Mouse (Mus musculus) hindbrain, embryonic 16.5 days (tissue): Measurements from ENCODE around the gene Scp2. TPM values are rescaled to one million over a fixed set of nuclear protein-coding genes. Genes with fewer than 3 reads are reported as not detected.

ENCODE experiments used
- ATAC-seq: fragments of 200-750 bp; cut with Nextera tagmentation; 2 replicates; pipeline ENCODE4 v1.8.0; 2017; ENCODE audit warnings: moderate TSS enrichment, moderate library complexity
- H3K27ac ChIP-seq: fragments of 300-500 bp; sonication (generic); 2 replicates; pipeline ENCODE4 v1.5.1; 2014; ENCODE audit warnings: low read depth, mild to moderate bottlenecking, control low read depth, low read length, moderate library complexity
- H3K27me3 ChIP-seq: fragments of 300-500 bp; sonication (generic); replicated peaks from 2 replicates; pipeline ENCODE4 v1.6.1; 2014; ENCODE audit warnings: low read length; ENCODE audit not compliant: control insufficient read depth, insufficient read depth
- H3K36me3 ChIP-seq: fragments of 300-500 bp; sonication (generic); 2 replicates; pipeline ENCODE4 v1.6.1; 2014; ENCODE audit warnings: mild to moderate bottlenecking, low read length, moderate library complexity, mixed read lengths; ENCODE audit not compliant: control insufficient read depth, insufficient read depth
- H3K4me1 ChIP-seq: fragments of 300-500 bp; sonication (generic); 2 replicates; pipeline ENCODE4 v1.6.1; 2014; ENCODE audit warnings: low read depth, low read length; ENCODE audit not compliant: control insufficient read depth, insufficient read depth
- H3K4me2 ChIP-seq: fragments of 300-500 bp; sonication (generic); 2 replicates; pipeline ENCODE4 v1.6.1; 2014; ENCODE audit warnings: mild to moderate bottlenecking, low read length, control low read depth, moderate library complexity
- H3K4me3 ChIP-seq: fragments of 300-500 bp; sonication (generic); 2 replicates; pipeline ENCODE4 v1.5.1; 2014; ENCODE audit warnings: mild to moderate bottlenecking, low read length, control low read depth, moderate library complexity
- H3K9ac ChIP-seq: fragments of 300-500 bp; sonication (generic); 2 replicates; pipeline ENCODE4 v1.6.1; 2014; ENCODE audit warnings: low read depth, mild to moderate bottlenecking, control low read depth, low read length, moderate library complexity
- H3K9me3 ChIP-seq: fragments of 300-500 bp; sonication (generic); 2 replicates; pipeline ENCODE4 v1.6.1; 2014; ENCODE audit warnings: mild to moderate bottlenecking, low read length, moderate library complexity; ENCODE audit not compliant: control insufficient read depth
- WGBS: fragments of 180-500 bp; shearing (Covaris S2); extraction: QIAGEN DNeasy Blood & Tissue Kit; methylation state at CpG from one replicate; pipeline ENCODE4 v1.1.7; 2014; 5-methylcytosine and 5-hydroxymethylcytosine counted together
- polyA plus RNA-seq: library from polyadenylated mRNA; unstranded; fragments of >200 nt; fragmentation: Nextera tagmentation; extraction: Ambion mirVana; gene quantifications from 2 replicates; pipeline ENCODE4 v1.2.1, GENCODE M21; 2015

Scp2 gene
- polyA plus RNA-seq, 1 experiment from 2014 or later = 220 TPM

GRCm38 (mm10) chr4:108117924-108118876 lies 26.6 kb downstream of the Scp2 start:
- no peaks in the 10 kb centered on the region for H3K4me1 ChIP-seq
- peak; percentile 97 for ATAC-seq
- H3K4me2 ChIP-seq = peak overlapping the region; percentile 68
- no peaks in the 10 kb centered on the region for H3K9me3 ChIP-seq
- H3K9ac ChIP-seq = peak overlapping the region; percentile 76
- H3K36me3 ChIP-seq = no peaks in the 10 kb centered on the region
- 11% methylated on average over 43 of the region's 45 CpGs for WGBS
- H3K27ac ChIP-seq = peak overlapping the region; percentile 71
- H3K4me3 ChIP-seq = peak overlapping the region; percentile 66
- H3K27me3 ChIP-seq = no peaks in the 10 kb centered on the region

- Histone ChIP-seq H3K27me3 (no peaks in the 10 kb centered on the region), H3K9ac (no peak overlapping the region), H3K9me3 (no peaks in the 10 kb centered on the region), H3K27ac (no peak overlapping the region), H3K4me3 (no peak overlapping the region), H3K4me1 (no peaks in the 10 kb centered on the region), H3K4me2 (peak overlapping the region; percentile 68; the same call in 1 of the 2 replicates), H3K36me3 (no peaks in the 10 kb centered on the region)
- 94% methylated on average over 8 of the region's 8 CpGs for WGBS
- no peak for ATAC-seq
Measured at GRCm38 (mm10) chr4:108117488-108117887, 27.3 kb downstream of the Scp2 start.

- Histone ChIP-seq H3K9ac (no peak overlapping the region), H3K4me1 (no peaks in the 10 kb centered on the region), H3K4me3 (no peak overlapping the region), H3K4me2 (no peak overlapping the region), H3K36me3 (peaks cover 2% of the 10 kb centered on the region; the same call in 1 of the 2 replicates), H3K27ac (no peak overlapping the region), H3K27me3 (no peaks in the 10 kb centered on the region), H3K9me3 (no peaks in the 10 kb centered on the region)
- 88% methylated on average over 2 of the region's 2 CpGs for WGBS
- ATAC-seq = no peak
Measured at GRCm38 (mm10) chr4:108116466-108116865, 28.3 kb downstream of the Scp2 start.

GRCm38 (mm10) chr4:108110706-108111105 lies 34.1 kb downstream of the Scp2 start:
- no peak for ATAC-seq
- no peaks in the 10 kb centered on the region for H3K4me1 ChIP-seq
- H3K4me3 ChIP-seq = no peak overlapping the region
- H3K36me3 ChIP-seq = peaks cover 2% of the 10 kb centered on the region; the same call in 1 of the 2 replicates
- H3K27me3 ChIP-seq = no peaks in the 10 kb centered on the region
- no peaks in the 10 kb centered on the region for H3K9me3 ChIP-seq
- H3K4me2 ChIP-seq = no peak overlapping the region
- no peak overlapping the region for H3K9ac ChIP-seq
- no peak overlapping the region for H3K27ac ChIP-seq
- WGBS = 80% methylated on average over 2 of the region's 2 CpGs

- H3K4me2 ChIP-seq = no peak overlapping the region
- H3K9ac ChIP-seq = no peak overlapping the region
- H3K27ac ChIP-seq = no peak overlapping the region
- no peaks in the 10 kb centered on the region for H3K27me3 ChIP-seq
- no peak overlapping the region for H3K4me3 ChIP-seq
- no peaks in the 10 kb centered on the region for H3K9me3 ChIP-seq
- 91% methylated on average over 7 of the region's 7 CpGs for WGBS
- H3K4me1 ChIP-seq = no peaks in the 10 kb centered on the region
- ATAC-seq = no peak
- H3K36me3 ChIP-seq = peaks cover 2% of the 10 kb centered on the region; the same call in 1 of the 2 replicates
Measured at GRCm38 (mm10) chr4:108109728-108110127, 35.1 kb downstream of the Scp2 start.

- Histone ChIP-seq H3K4me1 (no peaks in the 10 kb centered on the region), H3K9me3 (no peaks in the 10 kb centered on the region), H3K27me3 (no peaks in the 10 kb centered on the region), H3K9ac (no peak within 1 kb of the TSS), H3K4me2 (no peak within 1 kb of the TSS), H3K36me3 (no peaks in the 10 kb centered on the region; the same call in 1 of the 2 replicates), H3K27ac (no peak within 1 kb of the TSS), H3K4me3 (no peak within 1 kb of the TSS)
- 86% methylated on average over 4 of the region's 4 CpGs for WGBS
- ATAC-seq = no peak
Measured at GRCm38 (mm10) chr4:108096345-108096744, 48.5 kb downstream of the Scp2 start, which contains the start of gene Podn. Podn (minus strand) TSS chr4:108096445.

GRCm38 (mm10) chr4:108092741-108093397 lies 51.9 kb downstream of the Scp2 start:
- WGBS = 82% methylated on average over 6 of the region's 6 CpGs
- Histone ChIP-seq H3K4me1 (no peaks in the 10 kb centered on the region), H3K4me3 (no peak overlapping the region), H3K4me2 (no peak overlapping the region), H3K9me3 (no peaks in the 10 kb centered on the region), H3K9ac (no peak overlapping the region), H3K27ac (no peak overlapping the region), H3K36me3 (no peaks in the 10 kb centered on the region; the same call in 1 of the 2 replicates), H3K27me3 (no peaks in the 10 kb centered on the region)
- no peak for ATAC-seq

GRCm38 (mm10) chr4:108083993-108084392 lies 60.8 kb downstream of the Scp2 start:
- Histone ChIP-seq H3K27me3 (no peaks in the 10 kb centered on the region), H3K4me3 (no peak overlapping the region), H3K9me3 (no peaks in the 10 kb centered on the region), H3K9ac (no peak overlapping the region), H3K4me2 (no peak overlapping the region), H3K36me3 (no peaks in the 10 kb centered on the region), H3K27ac (no peak overlapping the region), H3K4me1 (no peaks in the 10 kb centered on the region)
- no peak for ATAC-seq
- WGBS = 90% methylated on average over 2 of the region's 2 CpGs
